10 mouse cellular contexts compared by ENCODE assay signal in the genomic region with DNA sequence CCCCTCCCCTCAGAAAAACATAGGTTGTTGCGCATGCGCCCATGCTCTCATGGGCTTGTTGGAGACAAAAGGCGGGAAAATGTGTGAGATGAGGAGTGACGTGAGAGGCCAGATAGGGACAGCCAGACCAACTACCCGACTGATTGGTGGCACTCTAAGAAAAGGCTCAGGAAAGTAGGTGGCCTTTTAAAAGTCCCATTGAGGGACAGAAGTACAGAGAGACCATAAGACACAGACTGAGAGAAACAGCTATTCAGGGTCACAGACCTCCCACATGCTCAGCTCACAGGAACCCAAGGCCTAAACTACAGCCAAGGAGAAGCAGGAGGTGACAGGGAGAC. TPM values are rescaled to one million over a fixed set of nuclear protein-coding genes. Genes with fewer than 3 reads are reported as not detected.
DNase-seq lines count a peak whose midpoint lies in the region; ATAC-seq and TF ChIP-seq lines count a peak whose summit lies in the region.
"Had no signal": no experiment of that assay in that cellular context is flagged by ENCODE, and none has a peak within 500 bp of the region (broad histone marks: within the 10 kb centered on the region; RNA-seq: fewer than 3 reads in every experiment).

No protein-coding gene starts in this region.

- intact Hi-C loops in heart, postnatal 10 days (cut with DNase I), result loop anchor here (5.0 kb wide), 1 partner anchor 71 kb away; no protein-coding TSS in a partner anchor

- no peaks in the 10 kb centered on the region for H3K36me3 ChIP-seq in heart, embryonic 13.5 days
- no peaks in the 10 kb centered on the region for H3K36me3 ChIP-seq in neural tube, embryonic 11.5 days (ENCODE audit: control insufficient read depth, insufficient read depth, low read length)
- no peaks in the 10 kb centered on the region for H3K36me3 ChIP-seq in liver, embryonic 12.5 days
- no peaks in the 10 kb centered on the region for H3K36me3 ChIP-seq in stomach, postnatal 0 days (ENCODE audit: control insufficient read depth, insufficient read depth, low read length)

- TF ChIP-seq EP300 in stomach, postnatal 0 days (optimal IDR thresholded peaks at IDR 0.05), result no peak

- WGBS in heart, embryonic 13.5 days, result 3% methylated on average over 5 of the region's 5 CpGs
- under 1% methylated on average over 5 of the region's 5 CpGs for WGBS in neural tube, embryonic 11.5 days
- WGBS in liver, embryonic 12.5 days (ENCODE audit: insufficient replicate concordance), result 5% methylated on average over 5 of the region's 5 CpGs
- 1% methylated on average over 5 of the region's 5 CpGs for WGBS in stomach, postnatal 0 days

- H3K9ac ChIP-seq in heart, embryonic 13.5 days, result no peak overlapping the region
- no peak overlapping the region for H3K9ac ChIP-seq in neural tube, embryonic 11.5 days (ENCODE audit: low read length)
- H3K9ac ChIP-seq in liver, embryonic 12.5 days, result no peak overlapping the region
- no peak overlapping the region for H3K9ac ChIP-seq in stomach, postnatal 0 days (ENCODE audit: low read length)

- H3K4me1 ChIP-seq in heart, embryonic 13.5 days, result no peaks in the 10 kb centered on the region
- no peaks in the 10 kb centered on the region for H3K4me1 ChIP-seq in neural tube, embryonic 11.5 days (ENCODE audit: control insufficient read depth, insufficient read depth, low read length)
- H3K4me1 ChIP-seq in liver, embryonic 12.5 days, result peaks cover 23% of the 10 kb centered on the region
- H3K4me1 ChIP-seq in stomach, postnatal 0 days (replicated peaks; ENCODE audit: control insufficient read depth, insufficient read depth), result no peaks in the 10 kb centered on the region

- H3K4me2 ChIP-seq in heart, embryonic 13.5 days, result peak overlapping the region; percentile 66
- no peak overlapping the region for H3K4me2 ChIP-seq in neural tube, embryonic 11.5 days (ENCODE audit: low read depth)
- peak overlapping the region; percentile 66 for H3K4me2 ChIP-seq in liver, embryonic 12.5 days
- H3K4me2 ChIP-seq in stomach, postnatal 0 days (replicated peaks; ENCODE audit: low read depth), result peak overlapping the region; percentile 53; the same call in 1 of the 2 replicates

- H3K27me3 ChIP-seq in heart, embryonic 13.5 days (replicated peaks), result peaks cover 30% of the 10 kb centered on the region
- no peaks in the 10 kb centered on the region for H3K27me3 ChIP-seq in neural tube, embryonic 11.5 days (ENCODE audit: control insufficient read depth, insufficient read depth, low read length)
- H3K27me3 ChIP-seq in liver, embryonic 12.5 days (replicated peaks), result peaks cover 62% of the 10 kb centered on the region
- no peaks in the 10 kb centered on the region for H3K27me3 ChIP-seq in stomach, postnatal 0 days (ENCODE audit: control insufficient read depth, insufficient read depth, low read length)

- no peaks in the 10 kb centered on the region for H3K9me3 ChIP-seq in heart, embryonic 13.5 days
- H3K9me3 ChIP-seq in neural tube, embryonic 11.5 days (ENCODE audit: control insufficient read depth, low read length), result no peaks in the 10 kb centered on the region
- H3K9me3 ChIP-seq in liver, embryonic 12.5 days (replicated peaks), result no peaks in the 10 kb centered on the region
- H3K9me3 ChIP-seq in stomach, postnatal 0 days (ENCODE audit: control insufficient read depth, low read length), result no peaks in the 10 kb centered on the region

- peak overlapping the region; percentile 50 for H3K4me3 ChIP-seq in heart, embryonic 13.5 days
- H3K4me3 ChIP-seq in neural tube, embryonic 11.5 days (ENCODE audit: low read depth, low read length), result peak overlapping the region; percentile 14; the same call in 1 of the 2 replicates
- peak overlapping the region; percentile 38 for H3K4me3 ChIP-seq in liver, embryonic 12.5 days
- H3K4me3 ChIP-seq in stomach, postnatal 0 days (ENCODE audit: low read depth, low read length), result peak overlapping the region; percentile 30; the same call in 1 of the 2 replicates

- no peak overlapping the region for H3K27ac ChIP-seq in heart, embryonic 13.5 days (replicated peaks)
- no peak overlapping the region for H3K27ac ChIP-seq in neural tube, embryonic 11.5 days (ENCODE audit: low read depth, low read length)
- no peak overlapping the region for H3K27ac ChIP-seq in liver, embryonic 12.5 days
- H3K27ac ChIP-seq in stomach, postnatal 0 days (replicated peaks), result no peak overlapping the region

- no peak for DNase-seq in heart, postnatal 10 days
- no peak for DNase-seq in neural tube, embryonic 11.5 days (ENCODE audit: low spot score)
- DNase-seq in neural tube, embryonic 10.5 days (ENCODE audit: extremely low spot score, low spot score), result no peak
- DNase-seq in stomach, postnatal 0 days (ENCODE audit: low spot score), result no peak
- DNase-seq in thymus, postnatal 25 days, result no peak
- DNase-seq in right cerebral cortex, postnatal 10 days (ENCODE audit: low spot score in 2 of 2), result no peak

- ATAC-seq in heart, embryonic 13.5 days (ENCODE audit: extremely low read depth, insufficient number of reproducible peaks, low FRiP score, low TSS enrichment), result no peak
- ATAC-seq in neural tube, embryonic 11.5 days (ENCODE audit: insufficient read depth, low FRiP score, low TSS enrichment), result peak; percentile 51
- ATAC-seq in liver, embryonic 12.5 days, result peak; percentile 40; the same call in 1 of the 2 replicates
- ATAC-seq in stomach, postnatal 0 days (ENCODE audit: low FRiP score, low TSS enrichment), result no peak; the same call in 1 of the 2 replicates

- no peak for TF ChIP-seq CTCF in stomach, postnatal 0 days (IDR thresholded peaks at IDR 0.05; ENCODE audit: low read depth)

RNA-seq across cellular contexts. Expression of a gene that starts 20.4 kb away (rescaled TPM):
- 0.35 and 0.45 TPM in 2 replicates for polyA plus RNA-seq in heart, embryonic 13.5 days (2015; fragmentation: Nextera tagmentation; extraction: Ambion mirVana)
- under 1 TPM in 1 of 2 experiments, not detected in 1; 0.40 TPM for total RNA-seq in heart, postnatal 10 days (2021)
- polyA plus RNA-seq in neural tube, embryonic 11.5 days (2014; fragmentation: Nextera tagmentation; extraction: Ambion mirVana), result 1.0 and 1.1 TPM in 2 replicates
- 0.38 TPM in 1 of 2 replicates, not detected in the other for polyA plus RNA-seq in liver, embryonic 12.5 days (2016; fragmentation: Nextera tagmentation; extraction: Ambion mirVana)
- polyA plus RNA-seq in stomach, postnatal 0 days (2015; fragmentation: Nextera tagmentation; extraction: Ambion mirVana), result 0.68 and 0.75 TPM in 2 replicates

RNA-seq across cellular contexts. Expression of a gene that starts 22.1 kb away (rescaled TPM):
- 0.53 and 0.62 TPM in 2 replicates for polyA plus RNA-seq in heart, embryonic 13.5 days (2015; fragmentation: Nextera tagmentation; extraction: Ambion mirVana)
- 1 to 10 TPM in 1 of 2 experiments, under 1 TPM in 1; 0.74 to 1.3 TPM for total RNA-seq in heart, postnatal 10 days (2021)
- 2.9 and 3.7 TPM in 2 replicates for polyA plus RNA-seq in neural tube, embryonic 11.5 days (2014; fragmentation: Nextera tagmentation; extraction: Ambion mirVana)
- 0.05 and 0.11 TPM in 2 replicates for polyA plus RNA-seq in liver, embryonic 12.5 days (2016; fragmentation: Nextera tagmentation; extraction: Ambion mirVana)
- polyA plus RNA-seq in stomach, postnatal 0 days (2015; fragmentation: Nextera tagmentation; extraction: Ambion mirVana), result 1.2 and 1.4 TPM in 2 replicates

RNA-seq across cellular contexts. Expression of a gene that starts 22.8 kb away (rescaled TPM):
- polyA plus RNA-seq in heart, embryonic 13.5 days (2015; fragmentation: Nextera tagmentation; extraction: Ambion mirVana), result 1.6 and 1.7 TPM in 2 replicates
- total RNA-seq in heart, postnatal 10 days (2021), result 10 to 100 TPM; 28.3 to 39.0 TPM
- polyA plus RNA-seq in neural tube, embryonic 11.5 days (2014; fragmentation: Nextera tagmentation; extraction: Ambion mirVana), result 7.4 and 8.0 TPM in 2 replicates
- 0.07 TPM in 1 of 2 replicates, not detected in the other for polyA plus RNA-seq in liver, embryonic 12.5 days (2016; fragmentation: Nextera tagmentation; extraction: Ambion mirVana)
- polyA plus RNA-seq in stomach, postnatal 0 days (2015; fragmentation: Nextera tagmentation; extraction: Ambion mirVana), result 0.36 and 0.52 TPM in 2 replicates
- total RNA-seq: common myeloid progenitor, adult 5-6 weeks; granulocyte monocyte progenitor cell, adult 5-6 weeks had no signal

RNA-seq across cellular contexts. Expression of a gene that starts 59.2 kb away (rescaled TPM):
- 0.70 and 1.4 TPM in 2 replicates for polyA plus RNA-seq in heart, embryonic 13.5 days (2015; fragmentation: Nextera tagmentation; extraction: Ambion mirVana)
- total RNA-seq in heart, postnatal 10 days (2021), result under 1 TPM; 0.79 to 0.93 TPM
- polyA plus RNA-seq in neural tube, embryonic 11.5 days (2014; fragmentation: Nextera tagmentation; extraction: Ambion mirVana), result 1.2 and 1.6 TPM in 2 replicates
- polyA plus RNA-seq in liver, embryonic 12.5 days (2016; fragmentation: Nextera tagmentation; extraction: Ambion mirVana), result 5.5 and 6.4 TPM in 2 replicates
- 0.12 and 0.21 TPM in 2 replicates for polyA plus RNA-seq in stomach, postnatal 0 days (2015; fragmentation: Nextera tagmentation; extraction: Ambion mirVana)
- total RNA-seq: common myeloid progenitor, adult 5-6 weeks; granulocyte monocyte progenitor cell, adult 5-6 weeks had no signal

Comparison
In these comparisons a context has a peak if more than half of its experiments do, and no peak if none do; other contexts are left out.
1. ATAC-seq: peak in neural tube, embryonic 11.5 days (single experiment) and liver, embryonic 12.5 days (single experiment); none in heart, embryonic 13.5 days (single experiment) and stomach, postnatal 0 days (single experiment).
2. Peak in every context shown above with its lines, with median percentiles within 50 percentile points of each other: H3K4me3 ChIP-seq.